ENCODE assay signal across 8 mouse cellular contexts in the genomic region with DNA sequence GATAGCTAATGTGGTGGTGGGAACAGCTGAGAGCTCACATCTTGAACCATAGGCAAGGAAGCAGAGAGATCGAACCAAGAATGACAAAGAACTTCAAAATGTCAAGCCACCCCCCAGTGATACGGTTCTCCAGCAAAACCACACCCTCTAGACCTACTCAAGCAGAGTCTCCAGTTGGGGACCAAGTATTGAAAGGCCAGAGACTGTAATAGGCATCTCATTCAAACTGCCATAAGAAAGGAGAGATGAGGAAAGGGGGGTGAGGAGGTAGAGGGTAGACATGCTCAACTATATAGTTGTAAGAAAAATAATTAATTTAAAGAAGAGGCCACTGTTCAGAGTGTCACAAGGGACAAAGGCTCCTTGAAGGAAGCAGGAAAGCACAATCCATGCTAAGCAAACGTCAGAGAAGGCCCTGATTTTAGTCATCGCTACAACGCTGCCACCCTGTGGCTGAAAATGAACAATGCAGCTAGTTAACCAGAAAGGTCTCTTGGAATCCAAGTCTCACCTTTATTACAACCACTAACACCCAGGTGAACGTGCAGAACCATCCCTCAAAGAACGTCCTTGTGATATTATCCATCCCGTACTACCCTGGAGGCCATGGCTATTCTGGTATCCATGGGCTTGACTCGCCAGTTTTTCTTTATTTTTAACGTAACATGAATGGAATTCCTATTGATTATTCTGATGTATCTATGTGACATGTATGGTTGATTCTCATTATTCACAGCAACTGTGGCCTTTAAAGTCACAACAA. TPM values are rescaled to one million over a fixed set of nuclear protein-coding genes. Genes with fewer than 3 reads are reported as not detected.
DNase-seq lines count a peak whose midpoint lies in the region; ATAC-seq and TF ChIP-seq lines count a peak whose summit lies in the region.

No protein-coding gene starts in this region.

- TF ChIP-seq POLR2A in kidney, adult 2 months (IDR thresholded peaks at IDR 0.05; ENCODE audit: low read depth, low read length) = no peak

- no peak overlapping the region for H3K27ac ChIP-seq in kidney, adult 2 months (ENCODE audit: insufficient read depth, low read depth, low read length)
- no peak overlapping the region for H3K27ac ChIP-seq in limb, embryonic 13.5 days

- H3K4me1 ChIP-seq in kidney, adult 2 months (ENCODE audit: control insufficient read depth, insufficient read depth, low read length) = no peaks in the 10 kb centered on the region; the same call in 1 of the 2 replicates
- H3K4me1 ChIP-seq in limb, embryonic 13.5 days = peaks cover 1% of the 10 kb centered on the region; the same call in 1 of the 2 replicates

- H3K9me3 ChIP-seq in limb, embryonic 13.5 days = no peaks in the 10 kb centered on the region

- H3K36me3 ChIP-seq in kidney, adult 2 months (ENCODE audit: control insufficient read depth, insufficient read depth, low read length) = no peaks in the 10 kb centered on the region
- H3K36me3 ChIP-seq in limb, embryonic 13.5 days = no peaks in the 10 kb centered on the region

- H3K4me2 ChIP-seq in limb, embryonic 13.5 days (replicated peaks) = no peak overlapping the region

- H3K4me3 ChIP-seq in kidney, adult 2 months (ENCODE audit: insufficient read depth, low read depth, low read length) = no peak overlapping the region
- H3K4me3 ChIP-seq in limb, embryonic 13.5 days = no peak overlapping the region

- H3K27me3 ChIP-seq in kidney, adult 2 months (replicated peaks; ENCODE audit: control insufficient read depth, insufficient read depth, low read length) = no peaks in the 10 kb centered on the region
- no peaks in the 10 kb centered on the region for H3K27me3 ChIP-seq in limb, embryonic 13.5 days

- 24% methylated on average over 10 of the region's 10 CpGs for WGBS in kidney, adult 2 months
- WGBS in limb, embryonic 13.5 days = 27% methylated on average over 10 of the region's 10 CpGs

- H3K9ac ChIP-seq in limb, embryonic 13.5 days = no peak overlapping the region

- DNase-seq in urinary bladder, postnatal 36 days (ENCODE audit: low spot score in 2 of 2) = peak; percentile 66 to 70
- DNase-seq in urinary bladder, postnatal 10 days (ENCODE audit: low spot score) = no peak
- DNase-seq in cerebellum, postnatal 25 days = peak; percentile 73 to 82
- peak; percentile 68 to 86 for DNase-seq in frontal cortex, postnatal 36 days (ENCODE audit: low spot score in 2 of 2)
- DNase-seq in kidney, adult 2 months = peak; percentile 81
- peak; percentile 50 to 66 for DNase-seq in natural killer cell, adult 2 months (ENCODE audit: low spot score in 2 of 2)
- peak; percentile 44 for DNase-seq in telencephalon, adult 2 months (ENCODE audit: low read depth, low spot score)

- TF ChIP-seq CTCF in kidney, adult 2 months (conservative IDR thresholded peaks at IDR 0.05; ENCODE audit: insufficient read depth, insufficient read length, low read depth, low read length) = peak; percentile 89

- ATAC-seq in limb, embryonic 13.5 days (ENCODE audit: low FRiP score, low read depth) = peak; percentile 85

RNA-seq across cellular contexts. Expression of gene Creb3l2, which starts 5.9 kb away (rescaled TPM):
- 23.3 and 25.0 TPM in 2 replicates for polyA plus RNA-seq in kidney, adult 2 months (2012; rRNA removed)
- polyA plus RNA-seq in limb, embryonic 13.5 days (2015; fragmentation: Nextera tagmentation; extraction: Ambion mirVana) = 36.4 and 44.6 TPM in 2 replicates
